Mouse (Mus musculus): ENCODE measurements around the gene Psmb7. TPM values are rescaled to one million over a fixed set of nuclear protein-coding genes. Genes with fewer than 3 reads are reported as not detected.

Gene Psmb7
- polyA plus RNA-seq, 1 experiment from 2014 or later: 363 TPM

DNA sequence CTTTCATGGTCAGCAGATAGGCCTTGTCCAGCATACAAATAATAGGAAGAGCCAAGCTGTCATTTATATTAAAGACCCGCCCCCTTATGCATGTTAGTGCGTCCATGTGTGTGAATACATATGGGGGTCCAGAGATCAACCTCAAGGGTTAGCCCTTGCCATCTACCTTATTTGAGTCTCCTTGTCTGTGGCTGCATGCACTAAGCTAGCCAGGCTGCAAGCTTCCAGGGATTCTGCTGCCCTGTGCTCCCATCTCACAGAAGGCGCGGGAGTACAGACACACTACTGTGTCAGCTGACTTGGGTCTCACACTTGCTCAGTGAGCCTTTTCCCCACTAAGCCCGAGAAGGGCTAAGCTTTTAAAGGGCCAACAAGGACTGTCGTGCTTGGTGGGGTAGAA is 103.2 kb downstream of the Psmb7 start:
- no peak for ATAC-seq (replicated peaks; ENCODE audit: insufficient number of reproducible peaks, low FRiP score, low TSS enrichment, low read depth)
- WGBS: 81% methylated on average over 6 of the region's 6 CpGs
- H3K27ac ChIP-seq (replicated peaks; ENCODE audit: low read depth, low read length): no peak overlapping the region
- H3K36me3 ChIP-seq (replicated peaks; ENCODE audit: control insufficient read depth, insufficient read depth, low read depth, low read length): no peaks in the 10 kb centered on the region
- H3K4me1 ChIP-seq (ENCODE audit: control insufficient read depth, insufficient read depth, low read length): peaks cover 2% of the 10 kb centered on the region; the same call in 1 of the 2 replicates
- DNase-seq (ENCODE audit: low spot score): no peak
- no peak overlapping the region for H3K4me2 ChIP-seq (ENCODE audit: low read depth, low read length)
- no peak overlapping the region for H3K9ac ChIP-seq (replicated peaks; ENCODE audit: low read length)
- H3K27me3 ChIP-seq (ENCODE audit: control insufficient read depth, insufficient read depth, low read length): no peaks in the 10 kb centered on the region
- no peaks in the 10 kb centered on the region for H3K9me3 ChIP-seq (replicated peaks; ENCODE audit: control insufficient read depth, low read length)
- H3K4me3 ChIP-seq (ENCODE audit: low read depth, low read length): no peak overlapping the region

DNA sequence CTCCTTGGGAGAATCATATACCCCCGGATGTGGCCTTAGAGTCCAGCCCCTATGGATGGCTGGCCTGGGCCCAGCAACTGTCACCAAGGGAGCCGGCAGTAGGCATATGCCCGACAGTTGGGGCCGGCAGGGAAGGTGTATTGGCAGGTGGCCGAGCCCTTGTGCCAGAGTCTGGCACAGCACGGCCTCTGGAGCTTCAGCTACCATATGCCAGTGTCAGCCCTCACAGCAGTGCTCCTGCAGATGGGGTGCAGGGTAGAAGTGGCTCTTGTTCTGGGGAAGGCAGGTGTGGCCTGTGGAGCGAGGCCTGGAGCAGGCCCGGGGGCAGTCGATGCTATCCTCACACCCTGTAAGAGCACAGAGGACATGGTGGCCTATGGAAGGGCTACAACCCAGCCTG is 104.2 kb downstream of the Psmb7 start:
- no peak overlapping the region for H3K27ac ChIP-seq (replicated peaks; ENCODE audit: low read depth, low read length)
- no peak overlapping the region for H3K9ac ChIP-seq (replicated peaks; ENCODE audit: low read length)
- ATAC-seq (replicated peaks; ENCODE audit: insufficient number of reproducible peaks, low FRiP score, low TSS enrichment, low read depth) (no peak), DNase-seq (ENCODE audit: low spot score) (no peak)
- 82% methylated on average over 9 of the region's 9 CpGs for WGBS
- no peak overlapping the region for H3K4me2 ChIP-seq (ENCODE audit: low read depth, low read length)
- no peaks in the 10 kb centered on the region for H3K27me3 ChIP-seq (ENCODE audit: control insufficient read depth, insufficient read depth, low read length)
- H3K36me3 ChIP-seq (replicated peaks; ENCODE audit: control insufficient read depth, insufficient read depth, low read depth, low read length): no peaks in the 10 kb centered on the region
- no peak overlapping the region for H3K4me3 ChIP-seq (ENCODE audit: low read depth, low read length)
- H3K9me3 ChIP-seq (replicated peaks; ENCODE audit: control insufficient read depth, low read length): no peaks in the 10 kb centered on the region
- H3K4me1 ChIP-seq (ENCODE audit: control insufficient read depth, insufficient read depth, low read length): peaks cover 2% of the 10 kb centered on the region; the same call in 1 of the 2 replicates

Small RNAs within 50 kb of the gene (microRNA-seq; reads per million reads assigned to microRNA genes)
- gene Gm27634 (ENCODE audit: borderline number of aligned reads): not detected

Other genes with a start within 250 kb of the Psmb7 start
- gene Nek6, start 132.4 kb downstream of the Psmb7 start, polyA plus RNA-seq (2014; fragmentation: Nextera tagmentation; extraction: Ambion mirVana): 111 and 117 TPM in 2 replicates
- gene Nr5a1, start 70.5 kb upstream of the Psmb7 start, polyA plus RNA-seq (2014; fragmentation: Nextera tagmentation; extraction: Ambion mirVana): 0.70 and 0.93 TPM in 2 replicates

All from embryonic facial prominence, embryonic 11.5 days (tissue).